Comparison of ENCODE assay signal across 7 mouse cellular contexts in the genomic region with DNA sequence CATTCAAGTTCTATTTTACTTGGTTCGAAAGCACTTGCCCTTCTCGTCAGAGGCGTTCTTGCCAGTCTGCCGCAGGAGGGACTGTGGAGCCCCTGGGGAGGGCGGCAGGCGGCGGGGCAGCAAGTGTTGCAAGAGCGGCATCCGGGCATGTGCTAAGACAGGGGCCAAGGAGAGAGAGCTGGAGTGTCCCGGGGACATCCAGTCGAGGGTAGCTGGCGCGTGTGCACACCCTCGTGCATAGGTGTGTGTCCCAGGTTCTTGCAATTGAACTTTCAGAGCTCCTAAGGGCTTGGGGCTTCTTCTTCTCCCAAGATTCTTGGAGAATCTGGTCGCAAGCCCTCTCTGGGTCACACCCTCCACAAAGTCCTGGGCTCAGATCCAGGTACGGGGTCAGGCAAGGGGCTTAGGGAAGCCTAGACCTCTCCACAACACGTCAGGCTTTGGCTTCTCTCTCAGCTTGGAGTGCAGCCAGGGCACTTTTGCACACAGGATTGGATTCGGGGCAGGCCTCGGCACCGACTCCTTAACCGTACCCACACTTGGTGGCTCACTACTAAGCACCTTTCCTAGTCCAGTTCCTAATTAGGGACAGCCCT. TPM values are rescaled to one million over a fixed set of nuclear protein-coding genes. Genes with fewer than 3 reads are reported as not detected.
DNase-seq lines count a peak whose midpoint lies in the region; ATAC-seq lines count a peak whose summit lies in the region.

No protein-coding gene starts in this region.

- H3K4me3 ChIP-seq in heart, embryonic 16.5 days (ENCODE audit: low read length) = peak overlapping the region; percentile 60
- H3K4me3 ChIP-seq in megakaryocyte, embryonic 14.5 days (replicated peaks) = peak overlapping the region; percentile 93

- peak overlapping the region; percentile 91 for H3K27ac ChIP-seq in heart, embryonic 16.5 days (ENCODE audit: low read length)

- H3K27me3 ChIP-seq in heart, embryonic 16.5 days (ENCODE audit: control insufficient read depth, insufficient read depth, low read length) = peaks cover 45% of the 10 kb centered on the region
- peaks cover 53% of the 10 kb centered on the region for H3K27me3 ChIP-seq in megakaryocyte, embryonic 14.5 days (replicated peaks)

- H3K4me1 ChIP-seq in heart, embryonic 16.5 days (ENCODE audit: control insufficient read depth, insufficient read depth, low read length) = peaks cover 39% of the 10 kb centered on the region
- H3K4me1 ChIP-seq in megakaryocyte, embryonic 14.5 days = peaks cover 72% of the 10 kb centered on the region

- peak overlapping the region; percentile 73 for H3K9ac ChIP-seq in heart, embryonic 16.5 days (ENCODE audit: low read length)

- 0 out of 2 replicates have a peak, but pooled peaks cover 3% of the 10 kb centered on the region for H3K36me3 ChIP-seq in heart, embryonic 16.5 days (ENCODE audit: control insufficient read depth, insufficient read depth)
- peaks cover 7% of the 10 kb centered on the region for H3K36me3 ChIP-seq in megakaryocyte, embryonic 14.5 days (replicated peaks; ENCODE audit: low read length)

- 7% methylated on average over 21 of the region's 21 CpGs for WGBS in heart, embryonic 16.5 days

- peak; percentile 34 for DNase-seq in urinary bladder, adult 2 months (ENCODE audit: low spot score)
- no peak for DNase-seq in urinary bladder, postnatal 4 days (ENCODE audit: low spot score in 2 of 2)
- DNase-seq in cerebellum, adult 9-11 months = peak; percentile 81
- peak; percentile 56 for DNase-seq in layer of hippocampus, adult 9-11 months
- DNase-seq in testis, postnatal 10 days (ENCODE audit: low spot score) = peak; percentile 76

- 0 out of 2 replicates have a peak, but pooled peaks have one; percentile 4 for ATAC-seq in heart, embryonic 16.5 days (replicated peaks; ENCODE audit: extremely low read depth, insufficient read depth, low FRiP score)

- no peaks in the 10 kb centered on the region for H3K9me3 ChIP-seq in heart, embryonic 16.5 days (replicated peaks; ENCODE audit: control insufficient read depth, low read length)
- peaks cover 39% of the 10 kb centered on the region for H3K9me3 ChIP-seq in megakaryocyte, embryonic 14.5 days

- H3K4me2 ChIP-seq in heart, embryonic 16.5 days (ENCODE audit: low read depth, low read length) = peak overlapping the region; percentile 82

RNA-seq across cellular contexts. Expression of a gene that starts 0.5 kb away (rescaled TPM):
- 64.2 and 75.6 TPM in 2 replicates for polyA plus RNA-seq in urinary bladder, adult 2 months (2012; rRNA removed)
- 180 and 190 TPM in 2 replicates for polyA plus RNA-seq in heart, embryonic 16.5 days (2015; fragmentation: Nextera tagmentation; extraction: Ambion mirVana)
- 4.7 TPM in 1 of 2 replicates, not detected in the other for polyA plus RNA-seq in megakaryocyte, embryonic 14.5 days (2012; ENCODE audit: insufficient read depth, low replicate concordance)

RNA-seq across cellular contexts. Expression of a gene that starts 0.9 kb away (rescaled TPM):
- 1.3 and 1.4 TPM in 2 replicates for polyA plus RNA-seq in urinary bladder, adult 2 months (2012; rRNA removed)
- polyA plus RNA-seq in heart, embryonic 16.5 days (2015; fragmentation: Nextera tagmentation; extraction: Ambion mirVana) = 2.7 and 19.0 TPM in 2 replicates
- 0.75 TPM in 1 of 2 replicates, not detected in the other for polyA plus RNA-seq in megakaryocyte, embryonic 14.5 days (2012; ENCODE audit: insufficient read depth, low replicate concordance)

RNA-seq across cellular contexts. Expression of a gene that starts 6.0 kb away (rescaled TPM):
- polyA plus RNA-seq in urinary bladder, adult 2 months (2012; rRNA removed) = 0.47 and 0.57 TPM in 2 replicates
- 0.05 and 0.10 TPM in 2 replicates for polyA plus RNA-seq in heart, embryonic 16.5 days (2015; fragmentation: Nextera tagmentation; extraction: Ambion mirVana)
- polyA plus RNA-seq in megakaryocyte, embryonic 14.5 days (2012; ENCODE audit: insufficient read depth, low replicate concordance) = 0.44 and 0.85 TPM in 2 replicates

RNA-seq across cellular contexts. Expression of a gene that starts 17.9 kb away (rescaled TPM):
- 222 and 224 TPM in 2 replicates for polyA plus RNA-seq in urinary bladder, adult 2 months (2012; rRNA removed)
- polyA plus RNA-seq in heart, embryonic 16.5 days (2015; fragmentation: Nextera tagmentation; extraction: Ambion mirVana) = 288 and 303 TPM in 2 replicates
- polyA plus RNA-seq in megakaryocyte, embryonic 14.5 days (2012; ENCODE audit: insufficient read depth, low replicate concordance) = 316 and 1,404 TPM in 2 replicates

RNA-seq across cellular contexts. Expression of a gene that starts 28.8 kb away (rescaled TPM):
- 15.5 and 15.7 TPM in 2 replicates for polyA plus RNA-seq in urinary bladder, adult 2 months (2012; rRNA removed)
- 27.0 and 27.3 TPM in 2 replicates for polyA plus RNA-seq in heart, embryonic 16.5 days (2015; fragmentation: Nextera tagmentation; extraction: Ambion mirVana)
- 0.78 and 7.0 TPM in 2 replicates for polyA plus RNA-seq in megakaryocyte, embryonic 14.5 days (2012; ENCODE audit: insufficient read depth, low replicate concordance)

Comparison
In these comparisons a context has a peak if more than half of its experiments do, and no peak if none do; other contexts are left out.
1. DNase-seq: peak in urinary bladder, adult 2 months (single experiment), cerebellum, adult 9-11 months (single experiment), layer of hippocampus, adult 9-11 months (single experiment) and testis, postnatal 10 days (single experiment); none in urinary bladder, postnatal 4 days (0 of 2).
2. RNA of a gene that starts 0.5 kb away (polyA plus RNA-seq): 180 to 190 TPM in heart, embryonic 16.5 days and 64.2 to 75.6 TPM in urinary bladder, adult 2 months; 4.7 TPM in megakaryocyte, embryonic 14.5 days; every median in the first group is over 10 times any median in the second.